Mouse (Mus musculus) forebrain, embryonic 13.5 days (tissue): ENCODE measurements around the gene Gm5089. TPM values are rescaled to one million over a fixed set of nuclear protein-coding genes. Genes with fewer than 3 reads are reported as not detected.

Experiments used
- ATAC-seq: fragments of 200-750 bp; cut with Nextera tagmentation; 2 replicates; pipeline ENCODE4 v1.8.0; 2017
- H3K27ac ChIP-seq: fragments of 300-500 bp; sonication (generic); 2 replicates; pipeline ENCODE4 v1.5.1; 2015; ENCODE audit warnings: inconsistent platforms, mild to moderate bottlenecking, moderate library complexity
- H3K27me3 ChIP-seq: fragments of 300-500 bp; sonication (generic); 2 replicates; pipeline ENCODE4 v1.6.1; 2015; ENCODE audit warnings: mild to moderate bottlenecking, inconsistent platforms
- H3K36me3 ChIP-seq: fragments of 300-500 bp; sonication (generic); 2 replicates; pipeline ENCODE4 v1.6.1; 2015; ENCODE audit warnings: mild to moderate bottlenecking, inconsistent platforms; ENCODE audit not compliant: poor library complexity, severe bottlenecking
- H3K4me1 ChIP-seq: fragments of 300-500 bp; sonication (generic); 2 replicates; pipeline ENCODE4 v1.6.1; 2015; ENCODE audit warnings: inconsistent platforms
- H3K4me2 ChIP-seq: fragments of 300-500 bp; sonication (generic); 2 replicates; pipeline ENCODE4 v1.6.1; 2015; ENCODE audit warnings: inconsistent platforms, mild to moderate bottlenecking, moderate library complexity
- H3K4me3 ChIP-seq: fragments of 300-500 bp; sonication (generic); 2 replicates; pipeline ENCODE4 v1.5.1; 2015; ENCODE audit warnings: mild to moderate bottlenecking, inconsistent platforms
- H3K9ac ChIP-seq: fragments of 300-500 bp; sonication (generic); 2 replicates; pipeline ENCODE4 v1.6.1; 2015; ENCODE audit warnings: mild to moderate bottlenecking, inconsistent platforms
- H3K9me3 ChIP-seq: fragments of 300-500 bp; sonication (generic); replicated peaks from 2 replicates; pipeline ENCODE4 v1.6.1; 2016; ENCODE audit warnings: inconsistent platforms
- WGBS: fragments of 180-500 bp; shearing (Covaris S2); methylation state at CpG from one replicate; pipeline ENCODE4 v1.1.7; 2015; 5-methylcytosine and 5-hydroxymethylcytosine counted together
- polyA plus RNA-seq: library from polyadenylated mRNA; unstranded; fragments of >200 nt; fragmentation: Nextera tagmentation; extraction: Ambion mirVana; gene quantifications from 2 replicates; pipeline ENCODE4 v1.2.1, GENCODE M21; 2015

The Gm5089 gene
- polyA plus RNA-seq, 1 experiment from 2014 or later, result 1.6 TPM

- peak overlapping the region; percentile 37 for H3K4me3 ChIP-seq
- peaks cover 41% of the 10 kb centered on the region for H3K4me1 ChIP-seq
- no peaks in the 10 kb centered on the region for H3K9me3 ChIP-seq
- peak overlapping the region; percentile 67 for H3K27ac ChIP-seq
- no peaks in the 10 kb centered on the region for H3K36me3 ChIP-seq
- peak; percentile 83 for ATAC-seq
- H3K9ac ChIP-seq, result peak overlapping the region; percentile 65
- peaks cover 80% of the 10 kb centered on the region for H3K27me3 ChIP-seq
- under 1% methylated on average over 57 of the region's 58 CpGs for WGBS
- peak overlapping the region; percentile 75 for H3K4me2 ChIP-seq
These were observed 44.2 kb downstream of the Gm5089 start for GRCm38 (mm10) chr14:122406541-122407219.

DNA sequence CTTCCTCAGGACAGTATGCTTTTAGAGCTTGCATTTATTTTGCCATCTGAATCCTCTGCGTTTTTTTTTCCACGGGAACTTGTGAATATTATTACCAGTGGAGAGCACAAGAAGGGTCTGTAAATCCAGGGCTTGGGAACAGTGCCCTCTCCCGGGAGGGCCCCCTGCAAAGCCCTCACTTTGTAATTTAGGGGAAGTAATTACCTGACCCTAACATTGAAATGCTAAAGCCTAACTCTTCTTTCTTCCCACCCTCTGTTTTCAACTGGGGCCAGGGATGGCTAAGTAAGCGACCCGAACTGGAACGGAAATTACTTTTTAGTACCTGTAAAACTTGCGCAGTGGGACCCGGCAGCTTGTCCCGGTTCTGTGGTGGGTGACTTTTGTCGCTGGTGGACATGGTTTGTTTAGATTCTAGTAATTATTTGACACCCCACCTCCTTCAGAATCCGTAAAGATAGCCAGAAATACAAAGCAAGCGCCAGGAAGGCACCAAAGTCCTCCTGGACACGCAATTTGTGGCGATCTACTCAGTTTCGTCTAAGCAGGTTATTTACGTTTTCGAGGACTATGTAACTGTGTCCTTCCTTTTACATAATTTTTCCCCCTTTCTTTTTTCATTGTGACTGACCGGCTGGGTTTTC lies 44.9 kb downstream of the Gm5089 start:
- H3K27me3 ChIP-seq, result peaks cover 78% of the 10 kb centered on the region
- peak overlapping the region; percentile 75 for H3K4me2 ChIP-seq
- H3K9me3 ChIP-seq, result no peaks in the 10 kb centered on the region
- H3K36me3 ChIP-seq, result no peaks in the 10 kb centered on the region
- H3K27ac ChIP-seq, result peak overlapping the region; percentile 67
- ATAC-seq, result no peak
- H3K9ac ChIP-seq, result peak overlapping the region; percentile 65
- H3K4me3 ChIP-seq, result peak overlapping the region; percentile 37
- peaks cover 42% of the 10 kb centered on the region for H3K4me1 ChIP-seq
- WGBS, result under 1% methylated on average over 18 of the region's 18 CpGs

DNA sequence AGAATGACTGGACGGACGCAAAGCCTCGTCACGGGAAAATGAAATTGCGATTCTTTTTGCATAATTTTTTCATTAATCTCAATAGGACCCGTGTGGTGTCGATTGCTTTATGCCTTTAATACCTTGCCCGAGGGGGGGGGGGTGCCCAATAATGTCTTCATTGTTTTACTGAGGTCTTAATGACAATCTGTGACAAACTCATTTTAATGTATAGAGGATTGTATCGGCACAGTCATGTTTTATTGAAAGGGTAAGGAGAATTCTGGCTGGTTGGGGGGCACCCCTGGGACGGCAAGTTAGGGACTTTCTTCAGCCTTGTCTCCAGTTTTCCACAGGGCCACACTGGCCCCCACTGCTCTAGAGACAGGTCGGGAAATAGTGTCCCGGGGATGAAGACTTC lies 45.7 kb downstream of the Gm5089 start:
- H3K4me3 ChIP-seq, result no peak overlapping the region
- WGBS, result 32% methylated on average over 12 of the region's 12 CpGs
- H3K9me3 ChIP-seq, result no peaks in the 10 kb centered on the region
- no peak for ATAC-seq
- peak overlapping the region; percentile 75 for H3K4me2 ChIP-seq
- H3K36me3 ChIP-seq, result no peaks in the 10 kb centered on the region
- no peak overlapping the region for H3K9ac ChIP-seq
- peaks cover 42% of the 10 kb centered on the region for H3K4me1 ChIP-seq
- peaks cover 85% of the 10 kb centered on the region for H3K27me3 ChIP-seq
- H3K27ac ChIP-seq, result no peak overlapping the region

- peak overlapping the region; percentile 75; the same call in 1 of the 2 replicates for H3K4me2 ChIP-seq
- no peak overlapping the region for H3K27ac ChIP-seq
- H3K36me3 ChIP-seq, result no peaks in the 10 kb centered on the region
- WGBS, result 65% methylated on average over 7 of the region's 7 CpGs
- H3K4me1 ChIP-seq, result peaks cover 42% of the 10 kb centered on the region
- no peak overlapping the region for H3K9ac ChIP-seq
- no peak for ATAC-seq
- peaks cover 85% of the 10 kb centered on the region for H3K27me3 ChIP-seq
- no peaks in the 10 kb centered on the region for H3K9me3 ChIP-seq
- no peak overlapping the region for H3K4me3 ChIP-seq
These were observed 46.2 kb downstream of the Gm5089 start for GRCm38 (mm10) chr14:122404596-122405154.

DNA sequence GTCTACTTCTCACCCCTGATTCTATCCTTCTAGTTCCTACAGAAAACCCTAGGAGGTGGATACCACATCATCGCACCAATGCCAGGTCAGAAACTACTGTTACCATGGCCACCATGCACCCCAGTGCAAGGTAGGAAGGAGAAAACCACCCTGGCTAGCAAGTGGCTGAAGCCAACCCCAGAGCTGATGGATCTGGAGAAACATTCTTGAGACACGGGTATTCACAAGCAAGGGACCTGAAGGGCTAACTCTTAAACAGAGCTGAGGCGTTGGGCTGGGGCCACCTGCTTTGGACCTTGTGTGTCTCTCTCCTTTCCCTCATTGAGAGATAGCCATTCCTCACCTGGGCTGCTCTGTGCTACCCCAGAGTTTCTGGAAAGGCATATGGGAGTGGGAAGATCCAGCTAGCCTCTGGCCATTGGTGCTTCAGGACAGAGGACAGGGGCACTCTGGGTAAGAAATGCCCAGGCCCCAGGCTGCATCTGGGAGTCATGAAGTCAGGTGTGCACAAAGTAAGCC lies 47.4 kb downstream of the Gm5089 start:
- Histone ChIP-seq H3K4me2 (peak overlapping the region; percentile 17; the same call in 1 of the 2 replicates), H3K4me3 (no peak overlapping the region), H3K27me3 (peaks cover 77% of the 10 kb centered on the region), H3K9me3 (no peaks in the 10 kb centered on the region), H3K27ac (no peak overlapping the region), H3K4me1 (peaks cover 42% of the 10 kb centered on the region), H3K36me3 (no peaks in the 10 kb centered on the region), H3K9ac (no peak overlapping the region)
- WGBS, result 46% methylated on average over 3 of the region's 3 CpGs
- ATAC-seq, result no peak

DNA sequence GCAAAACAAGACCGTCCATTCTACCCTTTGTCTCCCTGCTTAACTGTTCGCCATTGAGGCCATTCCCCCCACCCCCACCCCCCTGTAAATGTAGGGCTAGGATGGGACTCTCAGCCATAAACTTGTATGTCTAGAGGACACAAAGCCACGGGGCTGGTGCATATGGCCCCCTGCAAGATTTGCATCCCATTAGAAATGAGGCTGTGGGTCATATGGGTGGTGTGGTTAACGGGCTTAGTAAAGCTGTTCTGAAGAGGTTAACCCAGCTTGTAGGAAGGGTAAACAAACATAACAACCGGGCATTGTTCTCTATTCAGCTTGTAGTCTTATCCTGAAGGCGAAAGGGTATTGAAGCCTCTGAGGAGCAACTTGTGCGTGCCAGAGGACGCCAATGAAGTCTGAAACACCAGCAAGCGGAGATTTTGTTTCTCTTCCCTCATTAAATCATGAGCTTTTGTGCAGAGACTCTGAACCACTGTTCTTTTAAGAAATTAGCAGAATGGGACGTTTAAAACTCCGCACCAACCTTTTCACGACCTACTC lies 48.1 kb downstream of the Gm5089 start:
- Histone ChIP-seq H3K27me3 (peaks cover 70% of the 10 kb centered on the region), H3K27ac (no peak overlapping the region), H3K36me3 (no peaks in the 10 kb centered on the region), H3K4me3 (no peak overlapping the region), H3K4me2 (peak overlapping the region; percentile 17; the same call in 1 of the 2 replicates), H3K4me1 (peaks cover 42% of the 10 kb centered on the region), H3K9me3 (no peaks in the 10 kb centered on the region), H3K9ac (no peak overlapping the region)
- WGBS, result 3% methylated on average over 12 of the region's 12 CpGs
- ATAC-seq, result peak; percentile 28; the same call in 1 of the 2 replicates

DNA sequence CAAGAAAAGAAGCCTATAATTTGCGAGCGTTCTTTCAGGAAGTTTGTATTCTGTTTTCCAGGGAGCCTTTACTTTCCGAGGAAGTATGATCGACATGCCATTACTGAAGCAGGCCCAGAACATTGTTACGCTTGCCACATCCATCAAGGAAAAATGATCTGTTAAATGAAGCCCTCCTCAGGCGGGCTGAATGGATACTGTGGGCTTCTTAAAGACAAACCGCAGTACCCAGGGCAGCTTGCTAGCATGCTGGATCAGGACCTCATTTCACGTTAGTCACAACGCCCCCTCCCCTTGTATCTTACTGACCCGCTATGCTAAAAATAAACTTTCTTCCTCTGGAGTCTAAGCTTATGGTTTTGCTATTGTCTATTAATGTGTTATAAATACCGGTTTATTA lies 49.0 kb downstream of the Gm5089 start:
- Histone ChIP-seq H3K36me3 (no peaks in the 10 kb centered on the region), H3K9me3 (no peaks in the 10 kb centered on the region), H3K27ac (no peak overlapping the region), H3K9ac (no peak overlapping the region), H3K27me3 (peaks cover 66% of the 10 kb centered on the region), H3K4me2 (no peak overlapping the region), H3K4me1 (peaks cover 38% of the 10 kb centered on the region), H3K4me3 (no peak overlapping the region)
- no peak for ATAC-seq
- 46% methylated on average over 11 of the region's 11 CpGs for WGBS

GRCm38 (mm10) chr14:122399906-122400305 lies 51.0 kb downstream of the Gm5089 start:
- no peaks in the 10 kb centered on the region for H3K36me3 ChIP-seq
- no peak overlapping the region for H3K9ac ChIP-seq
- no peaks in the 10 kb centered on the region for H3K9me3 ChIP-seq
- WGBS, result 82% methylated on average over 5 of the region's 5 CpGs
- ATAC-seq, result no peak
- H3K4me1 ChIP-seq, result peaks cover 20% of the 10 kb centered on the region
- H3K4me3 ChIP-seq, result no peak overlapping the region
- H3K4me2 ChIP-seq, result no peak overlapping the region
- H3K27ac ChIP-seq, result no peak overlapping the region
- H3K27me3 ChIP-seq, result peaks cover 47% of the 10 kb centered on the region

DNA sequence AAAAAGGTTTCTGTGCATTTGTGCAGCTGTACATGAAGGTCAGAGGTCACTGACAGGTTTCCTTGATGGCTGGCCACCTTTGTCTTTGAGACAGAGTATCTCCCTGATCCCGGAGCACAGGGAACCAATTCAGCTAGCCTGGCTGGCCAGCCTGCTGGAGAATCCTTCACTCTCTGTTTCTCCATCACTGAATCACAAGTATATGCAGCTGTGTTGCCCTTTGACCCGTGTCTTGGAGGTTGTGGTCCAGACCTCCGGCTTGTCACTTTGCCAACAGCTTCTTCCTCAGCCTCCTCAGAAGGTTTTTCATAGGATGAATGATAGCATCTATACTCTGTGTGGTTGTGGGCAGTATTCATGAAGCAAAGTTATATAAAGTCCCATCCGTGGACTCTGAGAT lies 52.2 kb downstream of the Gm5089 start:
- WGBS, result 71% methylated on average over 4 of the region's 4 CpGs
- Histone ChIP-seq H3K36me3 (no peaks in the 10 kb centered on the region), H3K27me3 (peaks cover 35% of the 10 kb centered on the region)

GRCm38 (mm10) chr14:122393119-122393518 lies 57.8 kb downstream of the Gm5089 start:
- no peaks in the 10 kb centered on the region for H3K9me3 ChIP-seq
- no peak overlapping the region for H3K27ac ChIP-seq
- no peak overlapping the region for H3K9ac ChIP-seq
- H3K4me3 ChIP-seq, result no peak overlapping the region
- no peaks in the 10 kb centered on the region for H3K36me3 ChIP-seq
- peaks cover 29% of the 10 kb centered on the region for H3K27me3 ChIP-seq
- ATAC-seq, result no peak
- H3K4me1 ChIP-seq, result peaks cover 12% of the 10 kb centered on the region
- H3K4me2 ChIP-seq, result no peak overlapping the region
- 89% methylated on average over 1 of the region's 1 CpGs for WGBS

More for the DNA sequence above, 52.2 kb downstream of the Gm5089 start:
- Histone ChIP-seq H3K9me3 (no peaks in the 10 kb centered on the region), H3K4me3 (no peak overlapping the region), H3K27ac (no peak overlapping the region), H3K9ac (no peak overlapping the region), H3K4me1 (peaks cover 18% of the 10 kb centered on the region), H3K4me2 (no peak overlapping the region)
- no peak for ATAC-seq

DNA sequence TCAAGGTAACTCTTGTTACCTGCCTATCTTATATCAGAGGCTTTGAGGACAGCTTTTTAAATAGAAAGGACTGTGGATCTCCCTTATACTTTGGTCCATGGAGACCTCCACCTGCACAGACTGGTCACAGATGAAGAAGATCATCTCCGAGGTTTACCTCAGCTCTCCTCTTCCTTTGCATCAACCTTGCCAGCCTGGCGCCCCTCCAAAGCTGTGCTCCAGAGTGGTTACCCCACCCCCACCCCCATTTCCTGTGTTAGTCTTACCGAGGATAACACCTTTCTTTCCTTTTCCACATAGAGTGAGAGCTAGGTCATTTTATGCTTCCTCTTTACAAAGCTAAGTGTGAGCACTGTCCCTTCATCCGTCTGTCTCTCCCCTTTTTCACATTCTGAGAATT lies 60.0 kb downstream of the Gm5089 start:
- Histone ChIP-seq H3K27ac (no peak overlapping the region), H3K27me3 (peaks cover 32% of the 10 kb centered on the region), H3K4me3 (no peak overlapping the region), H3K9ac (no peak overlapping the region), H3K36me3 (no peaks in the 10 kb centered on the region), H3K4me1 (peaks cover 12% of the 10 kb centered on the region), H3K4me2 (no peak overlapping the region), H3K9me3 (no peaks in the 10 kb centered on the region)
- no peak for ATAC-seq
- WGBS, result 69% methylated on average over 4 of the region's 4 CpGs
